Mouse (Mus musculus) CH12.LX (cell line): ENCODE measurements around the gene Fthl17b. TPM values are rescaled to one million over a fixed set of nuclear protein-coding genes. Genes with fewer than 3 reads are reported as not detected.

Experiments
- DNase-seq: peaks from one replicate; pipeline ENCODE4 v3.0.0-alpha.2; 2013; ENCODE audit errors: extremely low read depth
- H3K27ac ChIP-seq: 2 replicates; pipeline ENCODE4 v1.5.1; 2012; ENCODE audit warnings: low read depth, mild to moderate bottlenecking, control low read depth, moderate library complexity; ENCODE audit not compliant: insufficient read depth
- H3K27me3 ChIP-seq: replicated peaks from 2 replicates; pipeline ENCODE3; 2012; ENCODE audit warnings: inconsistent platforms
- H3K36me3 ChIP-seq, 2 experiments: replicated peaks in 1 of 2; 2 replicates each; pipeline versions ENCODE3 to v1.6.1; 2012; ENCODE audit warnings: inconsistent platforms in 1 of 2, low read length in 1 of 2, mild to moderate bottlenecking in 1 of 2, mixed read lengths in 1 of 2, moderate library complexity in 1 of 2; ENCODE audit not compliant: control insufficient read depth in 1 of 2, insufficient read depth in 1 of 2
- H3K4me1 ChIP-seq, 2 experiments: 2 replicates each; pipeline ENCODE4 v1.6.1; 2012; ENCODE audit warnings: inconsistent platforms in 1 of 2, moderate library complexity in 1 of 2; ENCODE audit not compliant: insufficient read depth in 2 of 2, control insufficient read depth in 1 of 2
- H3K4me2 ChIP-seq: 2 replicates; pipeline ENCODE4 v1.6.1; 2012; ENCODE audit warnings: low read depth, mild to moderate bottlenecking, control low read depth; ENCODE audit not compliant: poor library complexity, insufficient read depth, severe bottlenecking
- H3K4me3 ChIP-seq, 3 experiments: fragments of 150-350 bp in 1 of 3; sonication (generic) in 1 of 3; replicated peaks in 1 of 3; 2 replicates each; pipeline versions ENCODE3 to v1.5.1; 2011 to 2012; ENCODE audit warnings: low read depth in 2 of 3, low read length in 2 of 3, mild to moderate bottlenecking in 2 of 3, moderate library complexity in 2 of 3, control low read depth in 1 of 3, improper control_type of control experiment in 1 of 3, inconsistent platforms in 1 of 3, mixed read lengths in 1 of 3; ENCODE audit not compliant: poor library complexity in 1 of 3
- H3K79me2 ChIP-seq: replicated peaks from 2 replicates; pipeline ENCODE4 v1.6.1; 2012; ENCODE audit warnings: mild to moderate bottlenecking, moderate library complexity; ENCODE audit not compliant: control insufficient read depth, poor library complexity, insufficient read depth, severe bottlenecking; ENCODE audit errors: extremely low read depth
- H3K9ac ChIP-seq: 2 replicates; pipeline ENCODE4 v1.6.1; 2012; ENCODE audit warnings: low read depth, mild to moderate bottlenecking, control low read depth, moderate library complexity; ENCODE audit not compliant: insufficient read depth
- H3K9me3 ChIP-seq: replicated peaks from 2 replicates; pipeline ENCODE3; 2012; ENCODE audit warnings: low read length, inconsistent platforms, mixed read lengths
- BHLHE40 ChIP-seq: IDR thresholded peaks from 2 replicates; pipeline ENCODE4 v1.6.1; 2011; ENCODE audit warnings: mild to moderate bottlenecking, low read depth, low read length, improper control_type of control experiment
- CHD2 ChIP-seq: IDR thresholded peaks from 2 replicates; pipeline ENCODE4 v1.6.1; 2011; ENCODE audit warnings: low read length, improper control_type of control experiment
- CTCF ChIP-seq, 2 experiments: IDR thresholded peaks in 1 of 2; conservative IDR thresholded peaks in 1 of 2; 2 replicates each; pipeline ENCODE4 v1.5.1; 2011 to 2012; ENCODE audit warnings: low read depth in 2 of 2, low read length in 2 of 2, improper control_type of control experiment in 1 of 2, inconsistent platforms in 1 of 2, mild to moderate bottlenecking in 1 of 2, moderate library complexity in 1 of 2
- E2F4 ChIP-seq: IDR thresholded peaks from 2 replicates; pipeline ENCODE4 v1.6.1; 2011; ENCODE audit warnings: low read depth, low read length, improper control_type of control experiment; ENCODE audit not compliant: insufficient replicate concordance
- EP300 ChIP-seq: IDR thresholded peaks from 2 replicates; pipeline ENCODE4 v1.6.1; 2011; ENCODE audit warnings: low read length, improper control_type of control experiment
- ETS1 ChIP-seq: conservative IDR thresholded peaks from 2 replicates; pipeline ENCODE4 v1.6.1; 2012; ENCODE audit warnings: low read depth, mild to moderate bottlenecking, inconsistent platforms, low read length, improper control_type of control experiment, moderate library complexity
- GABPA ChIP-seq: IDR thresholded peaks from 2 replicates; pipeline ENCODE4 v1.6.1; 2012; ENCODE audit warnings: low read depth, low read length, improper control_type of control experiment, inconsistent platforms; ENCODE audit not compliant: insufficient replicate concordance
- HCFC1 ChIP-seq: IDR thresholded peaks from 2 replicates; pipeline ENCODE4 v1.6.1; 2012; ENCODE audit warnings: low read depth, mild to moderate bottlenecking, inconsistent platforms, low read length, improper control_type of control experiment
- IRF4 ChIP-seq: IDR thresholded peaks from 2 replicates; pipeline ENCODE4 v1.6.1; 2014; ENCODE audit warnings: low read depth, mild to moderate bottlenecking, inconsistent platforms, low read length, improper control_type of control experiment
- JUN ChIP-seq: IDR thresholded peaks from 2 replicates; pipeline ENCODE4 v1.6.1; 2011; ENCODE audit warnings: low read depth, mild to moderate bottlenecking, low read length, improper control_type of control experiment, moderate library complexity; ENCODE audit not compliant: insufficient read depth
- KAT2A ChIP-seq: IDR thresholded peaks from 2 replicates; pipeline ENCODE4 v1.6.1; 2012; ENCODE audit warnings: low read length, improper control_type of control experiment, inconsistent platforms; ENCODE audit not compliant: insufficient replicate concordance
- MAX ChIP-seq: IDR thresholded peaks from 2 replicates; pipeline ENCODE4 v1.6.1; 2011; ENCODE audit warnings: low read length, improper control_type of control experiment
- MXI1 ChIP-seq: IDR thresholded peaks from 2 replicates; pipeline ENCODE4 v1.6.1; 2011; ENCODE audit warnings: mild to moderate bottlenecking, low read depth, low read length, improper control_type of control experiment
- MYC ChIP-seq: IDR thresholded peaks from 2 replicates; pipeline ENCODE4 v1.6.1; 2011; ENCODE audit warnings: low read depth, mild to moderate bottlenecking, improper control_type of control experiment, low read length
- NELFE ChIP-seq: IDR thresholded peaks from 2 replicates; pipeline ENCODE4 v1.6.1; 2011; ENCODE audit warnings: low read depth, low read length, improper control_type of control experiment
- PAX5 ChIP-seq: IDR thresholded peaks from 2 replicates; pipeline ENCODE4 v1.6.1; 2012; ENCODE audit warnings: low read length, inconsistent platforms, mixed read lengths
- RAD21 ChIP-seq: IDR thresholded peaks from 2 replicates; pipeline ENCODE4 v1.6.1; 2011; ENCODE audit warnings: low read depth, mild to moderate bottlenecking, low read length, improper control_type of control experiment, moderate library complexity
- RCOR1 ChIP-seq: conservative IDR thresholded peaks from 2 replicates; pipeline ENCODE4 v1.6.1; 2012; ENCODE audit warnings: low read depth, mild to moderate bottlenecking, inconsistent platforms, low read length, improper control_type of control experiment
- SMC3 ChIP-seq: IDR thresholded peaks from 2 replicates; pipeline ENCODE4 v1.6.1; 2011; ENCODE audit warnings: low read depth, low read length, improper control_type of control experiment
- TCF12 ChIP-seq: IDR thresholded peaks from 2 replicates; pipeline ENCODE4 v1.6.1; 2014; ENCODE audit warnings: low read depth, mild to moderate bottlenecking, inconsistent platforms, low read length, improper control_type of control experiment
- USF2 ChIP-seq: conservative IDR thresholded peaks from 2 replicates; pipeline ENCODE4 v1.6.1; 2011; ENCODE audit warnings: low read depth, low read length, improper control_type of control experiment
- ZKSCAN1 ChIP-seq: IDR thresholded peaks from 2 replicates; pipeline ENCODE4 v1.6.1; 2012; ENCODE audit warnings: low read depth, inconsistent platforms, low read length, improper control_type of control experiment, borderline replicate concordance
- ZMIZ1 ChIP-seq: IDR thresholded peaks from 2 replicates; pipeline ENCODE4 v1.6.1; 2012; ENCODE audit warnings: low read depth, mild to moderate bottlenecking, inconsistent platforms, low read length, improper control_type of control experiment
- dilution Hi-C: fragments of 300-500 bp; cut with MboI; formaldehyde crosslinking; loops from 2 replicates; pipeline ENCODE4 v1.14.3; 2020; ENCODE audit warnings: low sequenced_read_pairs; ENCODE audit not compliant: extremely low pct_unique_long_range_greater_than_20kb, extremely low pct_ligation_motif_present
- in situ Hi-C: fragments of 300-500 bp; cut with MboI; formaldehyde crosslinking; loops from 3 replicates; pipeline ENCODE4 v1.14.3; 2019; ENCODE audit warnings: low sequenced_read_pairs, low pct_ligation_motif_present, low pct_unique_long_range_greater_than_20kb, mixed read lengths
- polyA plus RNA-seq: library from polyadenylated mRNA; unstranded; fragments of >175 nt; gene quantifications from 2 replicates; pipeline ENCODE4 v1.2.1, GENCODE M21; 2012; ENCODE audit warnings: low read depth; ENCODE audit not compliant: insufficient read length
- total RNA-seq, 2 experiments: library from RNA; depleted of rRNA; stranded (reverse); fragments of 300-350 nt in 1 of 2; fragments of >200 nt in 1 of 2; gene quantifications; 2 replicates each; pipeline ENCODE4 v1.2.3; 2012 to 2014

The Fthl17b gene
- total and polyA plus RNA-seq, 3 experiments = not detected

- Histone ChIP-seq H3K9me3 (no peaks in the 10 kb centered on the region), H3K79me2 (no peaks in the 10 kb centered on the region), H3K4me1 (no peaks in the 10 kb centered on the region), H3K27me3 (no peaks in the 10 kb centered on the region), H3K27ac (no peak overlapping the region), H3K4me3 (no peak overlapping the region), H3K36me3 (no peaks in the 10 kb centered on the region), H3K4me2 (no peak overlapping the region), H3K9ac (no peak overlapping the region)
- in situ Hi-C loops = no loop called here
- no peak for DNase-seq
- dilution Hi-C loops = no loop called here
- no peak for TF ChIP-seq HCFC1
- TF ChIP-seq ZMIZ1 = no peak
- TF ChIP-seq MYC = no peak
- TF ChIP-seq ETS1 = no peak
- TF ChIP-seq KAT2A = no peak
- TF ChIP-seq EP300 = no peak
- no peak for TF ChIP-seq GABPA
- peak; percentile 47 for TF ChIP-seq SMC3
- peak; percentile 53 for TF ChIP-seq RAD21
- no peak for TF ChIP-seq TCF12
- no peak for TF ChIP-seq BHLHE40
- TF ChIP-seq JUN = no peak
- TF ChIP-seq MAX = no peak
- no peak for TF ChIP-seq MXI1
- peak in 1 of 2 experiments; percentile 71; a peak in 3 of 4 replicates for TF ChIP-seq CTCF (conservative IDR thresholded peaks at IDR 0.05 in 1 of 2, IDR thresholded peaks at IDR 0.05 in 1 of 2; ENCODE audit: low read depth in 2 of 2, low read length in 2 of 2)
Observed at GRCm38 (mm10) chrX:8921813-8922607, 40.8 kb downstream of the Fthl17b start.

DNA sequence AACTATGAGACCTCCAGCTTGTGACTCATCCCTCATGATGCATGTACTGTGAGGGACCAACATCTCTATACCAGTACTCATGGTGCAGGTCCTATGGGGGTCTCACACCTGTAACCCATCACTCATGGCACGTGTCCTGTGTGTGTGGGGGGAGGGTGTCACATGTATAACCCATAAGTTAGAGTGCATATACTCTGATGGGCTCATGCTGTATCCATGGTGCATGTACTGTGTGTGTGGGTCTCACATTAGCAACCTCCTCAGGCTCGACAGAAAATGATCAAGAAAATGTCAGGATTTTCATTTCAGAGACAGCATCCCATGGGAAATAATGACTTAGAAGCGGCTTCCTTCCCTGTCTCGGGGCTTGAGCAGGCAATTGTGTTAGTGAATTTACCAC, 41.7 kb downstream of the Fthl17b start:
- no peak overlapping the region for H3K27ac ChIP-seq
- no peaks in the 10 kb centered on the region for H3K79me2 ChIP-seq
- TF ChIP-seq RCOR1 (no peak), IRF4 (no peak), ETS1 (no peak), NELFE (no peak), ZKSCAN1 (no peak), CTCF (conservative IDR thresholded peaks at IDR 0.05 in 1 of 2, IDR thresholded peaks at IDR 0.05 in 1 of 2; ENCODE audit: low read depth in 2 of 2, low read length in 2 of 2) (no peak), E2F4 (no peak), USF2 (no peak), CHD2 (no peak), PAX5 (no peak)
- TF ChIP-seq, all 38 proteins: peak for 0
- Histone ChIP-seq H3K36me3 (no peaks in the 10 kb centered on the region), H3K9ac (no peak overlapping the region), H3K4me1 (no peaks in the 10 kb centered on the region), H3K4me3 (no peak overlapping the region), H3K9me3 (no peaks in the 10 kb centered on the region), H3K27me3 (no peaks in the 10 kb centered on the region), H3K4me2 (no peak overlapping the region)
- no peak for DNase-seq
- in situ Hi-C loops = no loop called here
- dilution Hi-C loops = no loop called here
